Mouse (Mus musculus): ENCODE measurements around the gene H2al1a.

DNA sequence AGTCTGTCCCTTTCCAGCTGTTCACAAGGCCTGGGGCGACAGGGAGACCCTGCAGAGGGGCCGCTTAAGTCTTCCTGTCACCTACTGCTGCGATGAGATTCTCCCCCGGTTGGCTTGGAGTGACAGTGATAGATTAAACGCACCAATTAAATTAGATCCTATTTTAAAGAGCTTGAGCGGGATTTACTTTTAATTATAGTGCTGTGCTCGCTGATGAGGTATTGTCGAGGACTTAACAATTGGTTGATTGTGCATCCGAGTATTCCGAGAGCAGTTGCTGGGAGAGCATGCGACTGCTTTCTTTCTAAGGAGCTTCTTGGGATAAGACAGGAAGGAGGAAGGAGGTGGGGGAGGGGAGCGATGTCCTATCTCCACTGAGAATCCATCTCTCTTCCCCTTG is 48.9 kb upstream of the H2al1a start:
- TF ChIP-seq CTCF (IDR thresholded peaks at IDR 0.05) (no peak), EP300 (IDR thresholded peaks at IDR 0.05; ENCODE audit: insufficient read depth, low read depth, low read length) (no peak)

Measured in heart, adult 2 months (tissue).